Mouse (Mus musculus): Measurements from ENCODE around the gene Dgcr2. TPM values are rescaled to one million over a fixed set of nuclear protein-coding genes. Genes with fewer than 3 reads are reported as not detected.

The Dgcr2 gene
- polyA plus RNA-seq, 1 experiment from 2014 or later = 98.6 TPM

GRCm38 (mm10) chr16:17799584-17799983 lies 98.8 kb downstream of the Dgcr2 start:
- Histone ChIP-seq H3K4me3 (peak overlapping the region; percentile 77; the same call in 1 of the 2 replicates), H3K4me1 (peaks cover 81% of the 10 kb centered on the region), H3K36me3 (replicated peaks) (0 out of 2 replicates have a peak, but pooled peaks cover 10% of the 10 kb centered on the region), H3K27me3 (replicated peaks; ENCODE audit: low read depth, poor library complexity, severe bottlenecking) (peaks cover 99% of the 10 kb centered on the region), H3K27ac (replicated peaks) (no peak overlapping the region), H3K9me3 (no peaks in the 10 kb centered on the region)
- no peak for DNase-seq (ENCODE audit: low spot score)

DNA sequence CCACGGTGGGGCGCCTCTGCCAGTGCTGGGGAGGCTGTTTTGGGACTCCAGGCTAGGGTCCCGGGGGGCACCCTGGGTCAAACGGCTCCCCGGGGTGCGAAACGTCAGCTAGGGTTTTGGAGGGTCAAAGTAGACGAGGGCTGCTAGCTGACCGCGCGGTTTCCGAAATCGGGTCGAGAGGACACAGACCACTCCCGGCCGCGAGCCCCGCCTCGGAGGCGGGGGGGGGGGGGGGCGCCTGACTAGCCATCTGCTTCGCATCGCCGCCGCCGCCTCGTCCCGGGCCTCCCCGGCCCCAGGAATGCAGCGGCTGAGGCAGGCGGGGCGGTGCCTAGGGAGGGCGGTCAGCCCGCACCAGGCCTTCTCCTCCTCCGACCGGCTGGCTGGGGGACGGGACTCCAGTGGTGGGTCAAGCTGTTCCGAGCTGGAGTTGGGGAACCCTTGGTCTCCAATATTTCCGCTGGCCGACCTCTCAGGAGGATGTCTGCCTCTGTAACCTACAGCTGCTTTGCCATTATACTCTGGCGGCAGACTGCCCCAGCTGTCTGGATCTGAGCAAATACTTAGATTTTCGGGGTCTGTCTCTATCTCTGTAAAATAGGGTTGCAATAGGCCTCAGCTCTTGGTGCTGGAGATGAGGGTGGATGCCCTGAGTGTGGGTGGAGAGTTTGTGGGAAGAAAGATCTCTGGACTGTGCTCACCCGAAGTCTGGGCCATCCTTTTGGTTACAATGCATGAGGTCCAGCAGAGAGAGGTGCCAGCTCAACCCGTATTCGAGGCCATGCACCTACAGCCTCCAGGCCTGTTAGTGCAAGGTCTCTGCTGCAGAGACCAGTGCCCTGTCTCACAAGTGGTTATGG lies 99.8 kb downstream of the Dgcr2 start:
- Histone ChIP-seq H3K27ac (replicated peaks) (peak overlapping the region; percentile 96), H3K4me3 (peak overlapping the region; percentile 77), H3K27me3 (replicated peaks; ENCODE audit: low read depth, poor library complexity, severe bottlenecking) (peaks cover 96% of the 10 kb centered on the region), H3K9me3 (no peaks in the 10 kb centered on the region), H3K36me3 (replicated peaks) (peaks cover 14% of the 10 kb centered on the region), H3K4me1 (peaks cover 70% of the 10 kb centered on the region)
- 1% methylated on average over 45 of the region's 45 CpGs for WGBS
- peak; percentile 87 for DNase-seq (ENCODE audit: low spot score)

- Histone ChIP-seq H3K36me3 (replicated peaks) (peaks cover 16% of the 10 kb centered on the region), H3K27ac (replicated peaks) (peak overlapping the region; percentile 96), H3K9me3 (no peaks in the 10 kb centered on the region), H3K27me3 (replicated peaks; ENCODE audit: low read depth, poor library complexity, severe bottlenecking) (peaks cover 89% of the 10 kb centered on the region), H3K4me3 (peak overlapping the region; percentile 77), H3K4me1 (peaks cover 63% of the 10 kb centered on the region)
- peak; percentile 69 for DNase-seq (ENCODE audit: low spot score)
- WGBS = 2% methylated on average over 29 of the region's 29 CpGs
These were observed 100.5 kb downstream of the Dgcr2 start for GRCm38 (mm10) chr16:17797812-17798311.

DNA sequence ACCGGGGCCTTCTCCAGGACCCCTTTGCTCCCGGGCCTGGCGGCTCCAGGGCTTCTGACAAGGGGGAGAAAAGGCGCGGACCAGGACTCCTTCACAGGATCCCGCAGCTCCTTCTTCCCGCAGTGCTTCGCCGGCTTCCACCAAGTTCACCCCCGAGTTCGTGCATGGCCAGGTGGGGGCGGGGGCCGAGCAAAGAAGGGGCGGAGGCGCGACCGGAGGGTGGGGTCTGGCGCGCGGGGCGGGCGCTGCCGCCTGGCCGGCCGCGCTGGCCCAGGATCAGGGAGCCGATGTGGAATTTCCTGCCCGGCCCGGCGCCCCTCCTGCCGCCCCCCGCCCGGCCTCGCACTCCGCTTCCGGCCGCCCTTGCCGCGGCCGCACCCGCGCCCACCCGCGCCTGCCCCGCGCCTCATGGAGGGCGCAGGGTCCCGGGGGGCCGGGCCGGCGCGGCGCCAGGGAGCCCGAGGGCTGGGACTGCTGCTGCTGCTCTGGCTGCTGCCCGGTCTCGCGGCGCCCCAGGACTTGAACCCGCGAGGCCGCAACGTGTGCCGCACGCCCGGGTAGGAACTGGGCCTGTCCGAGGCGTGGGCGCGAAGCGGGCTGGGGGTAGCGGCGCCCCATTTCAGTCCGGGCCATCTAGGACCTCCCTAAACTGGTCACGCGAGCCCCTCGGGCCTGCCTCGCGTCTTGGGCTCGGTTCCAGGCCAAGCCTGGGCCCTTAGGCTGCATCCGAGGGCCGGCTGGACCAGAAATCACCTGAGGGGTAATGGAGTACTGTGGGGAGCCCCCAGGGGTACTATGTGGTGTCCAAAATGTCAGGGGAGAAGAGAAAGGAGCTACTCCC lies 101.2 kb downstream of the Dgcr2 start, which contains the start of gene Scarf2:
TSS of gene Scarf2 (plus strand) at position 312 of the 841 bp plus-strand sequence.
- peaks cover 57% of the 10 kb centered on the region for H3K4me1 ChIP-seq
- under 1% methylated on average over 81 of the region's 81 CpGs for WGBS
- H3K4me3 ChIP-seq = peak within 1 kb of the TSS; percentile 77
- H3K36me3 ChIP-seq (replicated peaks) = peaks cover 20% of the 10 kb centered on the region
- H3K27me3 ChIP-seq (replicated peaks; ENCODE audit: low read depth, poor library complexity, severe bottlenecking) = peaks cover 83% of the 10 kb centered on the region
- no peaks in the 10 kb centered on the region for H3K9me3 ChIP-seq
- peak; percentile 87 for DNase-seq (ENCODE audit: low spot score)
- peak within 1 kb of the TSS; percentile 96 for H3K27ac ChIP-seq (replicated peaks)

GRCm38 (mm10) chr16:17796519-17796918 lies 101.8 kb downstream of the Dgcr2 start:
- no peak for DNase-seq (ENCODE audit: low spot score)
- H3K27ac ChIP-seq (replicated peaks) = peak overlapping the region; percentile 96
- H3K4me1 ChIP-seq = peaks cover 52% of the 10 kb centered on the region
- peaks cover 27% of the 10 kb centered on the region for H3K36me3 ChIP-seq (replicated peaks)
- H3K9me3 ChIP-seq = no peaks in the 10 kb centered on the region
- H3K4me3 ChIP-seq = peak overlapping the region; percentile 77
- peaks cover 76% of the 10 kb centered on the region for H3K27me3 ChIP-seq (replicated peaks; ENCODE audit: low read depth, poor library complexity, severe bottlenecking)

- Histone ChIP-seq H3K4me1 (peaks cover 50% of the 10 kb centered on the region), H3K36me3 (replicated peaks) (peaks cover 36% of the 10 kb centered on the region), H3K27ac (replicated peaks) (no peak overlapping the region), H3K27me3 (replicated peaks; ENCODE audit: low read depth, poor library complexity, severe bottlenecking) (peaks cover 67% of the 10 kb centered on the region), H3K4me3 (0 out of 2 replicates have a peak overlapping the region, but pooled peaks have one; percentile 11), H3K9me3 (no peaks in the 10 kb centered on the region)
- WGBS = 61% methylated on average over 5 of the region's 5 CpGs
- DNase-seq (ENCODE audit: low spot score) = no peak
These were observed 102.7 kb downstream of the Dgcr2 start for GRCm38 (mm10) chr16:17795643-17796042.

GRCm38 (mm10) chr16:17794047-17794446 lies 104.3 kb downstream of the Dgcr2 start:
- Histone ChIP-seq H3K4me1 (peaks cover 34% of the 10 kb centered on the region), H3K27ac (replicated peaks) (no peak overlapping the region), H3K9me3 (no peaks in the 10 kb centered on the region), H3K27me3 (replicated peaks; ENCODE audit: low read depth, poor library complexity, severe bottlenecking) (peaks cover 51% of the 10 kb centered on the region), H3K36me3 (replicated peaks) (peaks cover 52% of the 10 kb centered on the region), H3K4me3 (no peak overlapping the region)
- WGBS = 87% methylated on average over 4 of the region's 4 CpGs
- DNase-seq (ENCODE audit: low spot score) = no peak

DNA sequence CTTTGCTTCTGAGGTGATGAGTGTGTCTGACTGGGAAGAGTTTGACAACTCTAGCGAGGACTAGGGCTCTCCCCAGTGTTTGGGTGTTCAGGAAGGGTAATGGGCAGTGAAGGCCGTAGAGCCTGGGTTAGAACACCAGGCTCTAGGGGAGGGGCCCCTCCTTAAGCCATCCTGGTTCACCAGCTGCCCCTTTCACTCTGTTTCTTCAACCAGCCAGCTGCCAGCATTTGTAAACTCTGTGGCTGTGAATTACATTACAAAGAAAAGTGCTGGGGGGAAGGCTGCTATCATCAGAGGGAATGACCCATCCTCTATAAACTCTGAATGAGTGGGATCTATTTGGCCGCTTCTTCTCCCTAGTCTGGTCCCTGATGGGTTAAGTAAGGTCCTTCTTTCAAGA lies 105.6 kb downstream of the Dgcr2 start:
- WGBS = 73% methylated on average over 3 of the region's 3 CpGs
- H3K9me3 ChIP-seq = no peaks in the 10 kb centered on the region
- H3K27me3 ChIP-seq (replicated peaks; ENCODE audit: low read depth, poor library complexity, severe bottlenecking) = peaks cover 38% of the 10 kb centered on the region
- no peak overlapping the region for H3K27ac ChIP-seq (replicated peaks)
- no peak for DNase-seq (ENCODE audit: low spot score)
- H3K36me3 ChIP-seq (replicated peaks) = peaks cover 65% of the 10 kb centered on the region
- peaks cover 21% of the 10 kb centered on the region for H3K4me1 ChIP-seq
- no peak overlapping the region for H3K4me3 ChIP-seq

Other genes starting within 250 kb of the Dgcr2 start
- 50.3 and 50.5 TPM in 2 replicates for gene Med15, start 165.7 kb downstream of the Dgcr2 start, polyA plus RNA-seq (2016; fragmentation: Nextera tagmentation; extraction: Ambion mirVana)
- gene Klhl22, start 138.9 kb downstream of the Dgcr2 start, polyA plus RNA-seq (2016; fragmentation: Nextera tagmentation; extraction: Ambion mirVana) = 64.9 and 72.8 TPM in 2 replicates
- 9.3 and 10.5 TPM in 2 replicates for gene Scarf2, start 101.3 kb downstream of the Dgcr2 start, polyA plus RNA-seq (2016; fragmentation: Nextera tagmentation; extraction: Ambion mirVana)
- gene B830017H08Rik, start 65.4 kb downstream of the Dgcr2 start, polyA plus RNA-seq (2016; fragmentation: Nextera tagmentation; extraction: Ambion mirVana) = not detected in 2 replicates
- gene Car15, start 60.2 kb downstream of the Dgcr2 start, polyA plus RNA-seq (2016; fragmentation: Nextera tagmentation; extraction: Ambion mirVana) = 2.5 and 4.1 TPM in 2 replicates
- gene Gm20518, start 6.9 kb downstream of the Dgcr2 start, polyA plus RNA-seq (2016; fragmentation: Nextera tagmentation; extraction: Ambion mirVana) = 0.35 and 0.42 TPM in 2 replicates
- 0.04 TPM in 1 of 2 replicates, not detected in the other for gene Tssk1, start 4.3 kb downstream of the Dgcr2 start, polyA plus RNA-seq (2016; fragmentation: Nextera tagmentation; extraction: Ambion mirVana)
- gene Tssk2, start 75 bp upstream of the Dgcr2 start, polyA plus RNA-seq (2016; fragmentation: Nextera tagmentation; extraction: Ambion mirVana) = 0.14 TPM in 1 of 2 replicates, not detected in the other
- gene Ess2, start 12.8 kb upstream of the Dgcr2 start, polyA plus RNA-seq (2016; fragmentation: Nextera tagmentation; extraction: Ambion mirVana) = 57.4 and 60.6 TPM in 2 replicates
- gene Gsc2, start 16.5 kb upstream of the Dgcr2 start, polyA plus RNA-seq (2016; fragmentation: Nextera tagmentation; extraction: Ambion mirVana) = not detected in 2 replicates
- gene Slc25a1, start 29.7 kb upstream of the Dgcr2 start, polyA plus RNA-seq (2016; fragmentation: Nextera tagmentation; extraction: Ambion mirVana) = 85.8 and 90.6 TPM in 2 replicates
- gene Vpreb2, start 81.9 kb upstream of the Dgcr2 start, polyA plus RNA-seq (2016; fragmentation: Nextera tagmentation; extraction: Ambion mirVana) = not detected in 2 replicates
- 151 and 165 TPM in 2 replicates for gene Dgcr6, start 154.3 kb upstream of the Dgcr2 start, polyA plus RNA-seq (2016; fragmentation: Nextera tagmentation; extraction: Ambion mirVana)
- 16.2 and 16.9 TPM in 2 replicates for gene Prodh, start 191.6 kb upstream of the Dgcr2 start, polyA plus RNA-seq (2016; fragmentation: Nextera tagmentation; extraction: Ambion mirVana)
- 0.87 and 1.4 TPM in 2 replicates for gene Rtn4r, start 229.1 kb upstream of the Dgcr2 start, polyA plus RNA-seq (2016; fragmentation: Nextera tagmentation; extraction: Ambion mirVana)